Mouse (Mus musculus) splenic B cell, adult 2 months (primary cell): ENCODE data around the gene Gmpr.

ENCODE experiments used
- DNase-seq: peaks from one replicate; pipeline ENCODE4 v3.0.0-alpha.2; 2011; ENCODE audit warnings: low read depth, low spot score
- H3K27me3 ChIP-seq: 2 replicates; pipeline ENCODE4 v1.6.1; 2012; ENCODE audit warnings: mild to moderate bottlenecking, low read length, moderate library complexity, mixed read lengths; ENCODE audit not compliant: control insufficient read depth, poor library complexity, insufficient read depth, severe bottlenecking
- H3K36me3 ChIP-seq: 2 replicates; pipeline ENCODE4 v1.6.1; 2012; ENCODE audit warnings: mild to moderate bottlenecking, low read length, moderate library complexity, mixed read lengths; ENCODE audit not compliant: control insufficient read depth, poor library complexity, insufficient read depth, severe bottlenecking

Gene Gmpr

GRCm38 (mm10) chr13:45583061-45583460 lies 75.8 kb downstream of the Gmpr start:
- no peaks in the 10 kb centered on the region for H3K27me3 ChIP-seq
- DNase-seq, result no peak
- H3K36me3 ChIP-seq, result no peaks in the 10 kb centered on the region

- no peaks in the 10 kb centered on the region for H3K27me3 ChIP-seq
- DNase-seq, result no peak
- H3K36me3 ChIP-seq, result no peaks in the 10 kb centered on the region
Measured at GRCm38 (mm10) chr13:45590898-45591297, 83.7 kb downstream of the Gmpr start.

- Histone ChIP-seq H3K36me3 (no peaks in the 10 kb centered on the region), H3K27me3 (no peaks in the 10 kb centered on the region)
- DNase-seq, result no peak
Measured at GRCm38 (mm10) chr13:45593914-45594313, 86.7 kb downstream of the Gmpr start.

GRCm38 (mm10) chr13:45595416-45595815 lies 88.2 kb downstream of the Gmpr start:
- H3K36me3 ChIP-seq, result no peaks in the 10 kb centered on the region
- no peak for DNase-seq
- no peaks in the 10 kb centered on the region for H3K27me3 ChIP-seq

GRCm38 (mm10) chr13:45599831-45600230 lies 92.6 kb downstream of the Gmpr start:
- Histone ChIP-seq H3K27me3 (no peaks in the 10 kb centered on the region), H3K36me3 (no peaks in the 10 kb centered on the region)
- DNase-seq, result no peak

- H3K36me3 ChIP-seq, result no peaks in the 10 kb centered on the region
- peak; percentile 13 for DNase-seq
- H3K27me3 ChIP-seq, result no peaks in the 10 kb centered on the region
Measured at GRCm38 (mm10) chr13:45600443-45600842, 93.2 kb downstream of the Gmpr start.
